In the genomic region with DNA sequence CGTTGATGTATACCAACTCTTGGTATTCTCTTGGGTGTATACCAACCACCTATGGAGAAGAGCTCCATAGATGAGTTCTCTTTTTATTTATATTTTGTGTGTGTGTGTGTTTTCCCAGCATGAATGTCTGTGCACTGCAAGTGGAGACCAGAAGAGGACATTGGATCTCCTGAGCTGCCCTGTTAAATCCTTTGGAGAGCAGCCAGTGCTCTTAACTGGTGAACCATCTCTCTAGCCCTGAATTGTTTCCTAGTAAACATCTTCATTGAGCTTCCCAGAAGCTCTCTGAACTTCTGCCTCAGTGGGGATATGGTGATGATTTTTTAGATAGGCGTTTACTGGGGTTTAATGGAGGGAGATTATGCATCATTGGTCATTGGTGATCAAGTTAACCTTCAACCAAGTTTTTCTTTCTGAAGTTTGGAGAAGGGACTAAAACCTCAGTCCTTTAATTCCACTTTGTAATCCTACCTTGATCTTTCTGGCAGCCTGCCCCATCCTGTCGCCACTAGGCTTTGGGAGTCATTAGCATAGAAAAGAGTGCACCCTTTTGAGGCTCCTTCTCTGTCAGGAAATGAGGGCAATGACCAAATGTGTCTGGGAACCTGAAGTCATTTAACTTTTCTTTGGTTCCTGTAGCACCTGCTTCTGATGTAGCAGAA, we compare ENCODE assay signal across 17 mouse cellular contexts.
DNase-seq lines count a peak whose midpoint lies in the region; ATAC-seq and TF ChIP-seq lines count a peak whose summit lies in the region.
"Had no signal": no experiment of that assay in that cellular context is flagged by ENCODE, and none has a peak within 500 bp of the region (broad histone marks: within the 10 kb centered on the region; RNA-seq: fewer than 3 reads in every experiment).

No protein-coding gene starts in this region.

- H3K9ac ChIP-seq in embryonic facial prominence, embryonic 14.5 days (ENCODE audit: low read depth, low read length), result no peak overlapping the region
- no peak overlapping the region for H3K9ac ChIP-seq in forebrain, embryonic 12.5 days

- WGBS in embryonic facial prominence, embryonic 14.5 days, result 39% methylated on average over 3 of the region's 3 CpGs
- WGBS in forebrain, embryonic 12.5 days, result 55% methylated on average over 3 of the region's 3 CpGs

- H3K27me3 ChIP-seq in Patski, result no peaks in the 10 kb centered on the region
- H3K27me3 ChIP-seq in embryonic facial prominence, embryonic 14.5 days (replicated peaks; ENCODE audit: control insufficient read depth, insufficient read depth, low read length), result no peaks in the 10 kb centered on the region
- H3K27me3 ChIP-seq in forebrain, embryonic 12.5 days, result no peaks in the 10 kb centered on the region

- no peaks in the 10 kb centered on the region for H3K36me3 ChIP-seq in embryonic facial prominence, embryonic 14.5 days (ENCODE audit: control insufficient read depth, insufficient read depth, low read length)
- no peaks in the 10 kb centered on the region for H3K36me3 ChIP-seq in forebrain, embryonic 12.5 days (replicated peaks)
- H3K36me3 ChIP-seq: forebrain, embryonic 10.5 days had no signal

- DNase-seq in layer of hippocampus, adult 2 months (ENCODE audit: low spot score in 2 of 2), result no peak
- DNase-seq in layer of hippocampus, adult 9-11 months, result no peak
- DNase-seq in Patski (ENCODE audit: low read depth, low spot score), result peak; percentile 89
- DNase-seq in embryonic facial prominence, embryonic 14.5 days (ENCODE audit: low spot score), result peak; percentile 49
- peak; percentile 40 to 60 for DNase-seq in kidney, postnatal 4 days
- DNase-seq in right cerebral cortex, postnatal 14 days, result no peak
- DNase-seq: cerebellum, adult 2 months; embryo, embryonic 11 days; gastrocnemius, postnatal 14 days; lung, adult 2 months; midbrain, embryonic 14.5 days; right cerebral cortex, postnatal 25 days had no signal

- H3K9me3 ChIP-seq in embryonic facial prominence, embryonic 14.5 days (ENCODE audit: control insufficient read depth, low read length), result no peaks in the 10 kb centered on the region
- no peaks in the 10 kb centered on the region for H3K9me3 ChIP-seq in forebrain, embryonic 12.5 days
- H3K9me3 ChIP-seq: forebrain, embryonic 10.5 days had no signal

- in situ Hi-C loops in Patski (cut with MboI; ENCODE audit: low pct_unique_long_range_greater_than_20kb), result no loop called here

- H3K27ac ChIP-seq in layer of hippocampus, adult 2 months, result peak overlapping the region; percentile 3; the same call in 1 of the 2 replicates
- H3K27ac ChIP-seq in embryonic facial prominence, embryonic 14.5 days (replicated peaks; ENCODE audit: low read depth, low read length), result no peak overlapping the region
- H3K27ac ChIP-seq in forebrain, embryonic 12.5 days, result no peak overlapping the region

- TF ChIP-seq CTCF in layer of hippocampus, adult 2 months (conservative IDR thresholded peaks at IDR 0.05), result no peak
- TF ChIP-seq CTCF in Patski (IDR thresholded peaks at IDR 0.05), result no peak

- H3K4me1 ChIP-seq in embryonic facial prominence, embryonic 14.5 days (ENCODE audit: control insufficient read depth, insufficient read depth, low read length), result peaks cover 16% of the 10 kb centered on the region
- peaks cover 45% of the 10 kb centered on the region for H3K4me1 ChIP-seq in forebrain, embryonic 12.5 days

- H3K4me3 ChIP-seq in layer of hippocampus, adult 2 months, result no peak overlapping the region
- H3K4me3 ChIP-seq in embryonic facial prominence, embryonic 14.5 days (ENCODE audit: low read depth, low read length), result no peak overlapping the region
- H3K4me3 ChIP-seq in forebrain, embryonic 12.5 days (replicated peaks), result no peak overlapping the region
- H3K4me3 ChIP-seq: forebrain, embryonic 10.5 days had no signal

- ATAC-seq in Patski, result no peak
- ATAC-seq in embryonic facial prominence, embryonic 14.5 days (ENCODE audit: low read depth), result no peak
- no peak for ATAC-seq in forebrain, embryonic 12.5 days (ENCODE audit: low FRiP score)
- ATAC-seq in frontal cortex, adult (ENCODE audit: low TSS enrichment), result no peak
- ATAC-seq: hindbrain, embryonic 16.5 days had no signal

- no peak overlapping the region for H3K4me2 ChIP-seq in embryonic facial prominence, embryonic 14.5 days (ENCODE audit: low read depth, low read length)
- no peak overlapping the region for H3K4me2 ChIP-seq in forebrain, embryonic 12.5 days
- H3K4me2 ChIP-seq: heart, embryonic 11.5 days had no signal

- CTCF ChIA-PET in Patski (lab: Charles Lee), result interaction anchor here (1.0 to 1.5 kb wide), 4 partner anchors 16 to 35 kb away, joined by 3 to 4 read pairs (median 3); no protein-coding TSS in a partner anchor

- POLR2A ChIA-PET in Patski (lab: Charles Lee), result interaction anchor here (1.6 kb wide), 1 partner anchor 20 kb away, joined by 4 read pairs; no protein-coding TSS in a partner anchor

Comparison
In these comparisons a context has a peak if more than half of its experiments do, and no peak if none do; other contexts are left out.
1. DNase-seq: peak in Patski (single experiment), embryonic facial prominence, embryonic 14.5 days (single experiment) and kidney, postnatal 4 days (2 of 2); none in layer of hippocampus, adult 2 months (0 of 2), layer of hippocampus, adult 9-11 months (single experiment) and right cerebral cortex, postnatal 14 days (single experiment).